Mouse (Mus musculus): ENCODE measurements around the gene Tgm6.

Gene Tgm6

GRCm38 (mm10) chr2:130112116-130112515, at the start of gene Tgm6:
Gene Tgm6, plus strand, starts transcription at chr2:130112416.
- DNase-seq (ENCODE audit: low spot score in 2 of 2): no peak

GRCm38 (mm10) chr2:130068228-130068627, 44.0 kb upstream of the Tgm6 start:
- DNase-seq (ENCODE audit: low spot score in 2 of 2): no peak

GRCm38 (mm10) chr2:130070396-130070795, 41.8 kb upstream of the Tgm6 start:
- no peak for DNase-seq (ENCODE audit: low spot score in 2 of 2)

- no peak for DNase-seq (ENCODE audit: low spot score in 2 of 2)
These were observed 588 bp downstream of the Tgm6 start for GRCm38 (mm10) chr2:130112804-130113203.

GRCm38 (mm10) chr2:130113379-130113778, 1.2 kb downstream of the Tgm6 start:
- no peak for DNase-seq (ENCODE audit: low spot score in 2 of 2)

- DNase-seq (ENCODE audit: low spot score in 2 of 2): no peak
These were observed 6.4 kb downstream of the Tgm6 start for GRCm38 (mm10) chr2:130118649-130119048.

- no peak for DNase-seq (ENCODE audit: low spot score in 2 of 2)
These were observed 13.3 kb downstream of the Tgm6 start for GRCm38 (mm10) chr2:130125279-130126059.

- DNase-seq (ENCODE audit: low spot score in 2 of 2): no peak
These were observed 13.9 kb downstream of the Tgm6 start for GRCm38 (mm10) chr2:130126073-130126472.

GRCm38 (mm10) chr2:130129687-130130086, 17.5 kb downstream of the Tgm6 start:
- no peak for DNase-seq (ENCODE audit: low spot score in 2 of 2)

- DNase-seq (ENCODE audit: low spot score in 2 of 2): no peak
These were observed 30.8 kb downstream of the Tgm6 start for GRCm38 (mm10) chr2:130143011-130143410.

GRCm38 (mm10) chr2:130144703-130145324, 32.6 kb downstream of the Tgm6 start:
- no peak for DNase-seq (ENCODE audit: low spot score in 2 of 2)

GRCm38 (mm10) chr2:130146089-130146668, 34.0 kb downstream of the Tgm6 start:
- no peak for DNase-seq (ENCODE audit: low spot score in 2 of 2)

GRCm38 (mm10) chr2:130155171-130155570, 43.0 kb downstream of the Tgm6 start:
- DNase-seq (ENCODE audit: low spot score in 2 of 2): no peak

- DNase-seq (ENCODE audit: low spot score in 2 of 2): no peak
These were observed 43.6 kb downstream of the Tgm6 start for GRCm38 (mm10) chr2:130155851-130156250.

GRCm38 (mm10) chr2:130157231-130158087, 45.2 kb downstream of the Tgm6 start:
- no peak for DNase-seq (ENCODE audit: low spot score in 2 of 2)

GRCm38 (mm10) chr2:130158088-130158437, 45.8 kb downstream of the Tgm6 start:
- no peak for DNase-seq (ENCODE audit: low spot score in 2 of 2)

- DNase-seq (ENCODE audit: low spot score in 2 of 2): no peak
These were observed 50.5 kb downstream of the Tgm6 start for GRCm38 (mm10) chr2:130162701-130163100.

- no peak for DNase-seq (ENCODE audit: low spot score in 2 of 2)
These were observed 54.3 kb downstream of the Tgm6 start for GRCm38 (mm10) chr2:130166311-130167214.

GRCm38 (mm10) chr2:130167861-130168260, 55.6 kb downstream of the Tgm6 start:
- DNase-seq (ENCODE audit: low spot score in 2 of 2): peak in 1 of 2 experiments; percentile 29

GRCm38 (mm10) chr2:130171674-130172073, 59.5 kb downstream of the Tgm6 start:
- no peak for DNase-seq (ENCODE audit: low spot score in 2 of 2)

GRCm38 (mm10) chr2:130176820-130177219, 64.6 kb downstream of the Tgm6 start:
- no peak for DNase-seq (ENCODE audit: low spot score in 2 of 2)

All from urinary bladder, postnatal 4 days (tissue).